Mouse (Mus musculus): ENCODE measurements around the gene Gm8994.

The Gm8994 gene

GRCm38 (mm10) chr6:136363313-136363712 lies 36.0 kb downstream of the Gm8994 start:
- DNase-seq (ENCODE audit: low spot score): no peak

DNA sequence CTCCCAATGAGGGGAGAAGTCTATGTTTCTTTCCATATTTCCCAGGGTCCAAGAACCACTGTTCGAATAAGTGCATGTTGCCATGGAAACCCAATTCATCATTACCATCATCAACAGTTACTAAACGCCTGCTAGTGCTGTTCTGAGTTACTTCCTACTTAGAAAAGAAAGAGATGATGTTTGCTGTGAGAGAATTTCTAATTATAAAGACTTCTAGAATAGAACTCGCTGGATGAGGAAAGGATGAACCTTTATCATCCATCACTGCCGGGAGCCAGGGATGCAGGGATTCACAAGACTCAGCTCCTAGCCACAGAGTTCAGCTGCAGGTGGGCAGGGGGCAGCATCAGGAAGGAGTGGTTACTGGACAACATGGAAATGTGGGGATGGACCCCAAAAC lies 36.7 kb downstream of the Gm8994 start:
- DNase-seq (ENCODE audit: low spot score): no peak

DNA sequence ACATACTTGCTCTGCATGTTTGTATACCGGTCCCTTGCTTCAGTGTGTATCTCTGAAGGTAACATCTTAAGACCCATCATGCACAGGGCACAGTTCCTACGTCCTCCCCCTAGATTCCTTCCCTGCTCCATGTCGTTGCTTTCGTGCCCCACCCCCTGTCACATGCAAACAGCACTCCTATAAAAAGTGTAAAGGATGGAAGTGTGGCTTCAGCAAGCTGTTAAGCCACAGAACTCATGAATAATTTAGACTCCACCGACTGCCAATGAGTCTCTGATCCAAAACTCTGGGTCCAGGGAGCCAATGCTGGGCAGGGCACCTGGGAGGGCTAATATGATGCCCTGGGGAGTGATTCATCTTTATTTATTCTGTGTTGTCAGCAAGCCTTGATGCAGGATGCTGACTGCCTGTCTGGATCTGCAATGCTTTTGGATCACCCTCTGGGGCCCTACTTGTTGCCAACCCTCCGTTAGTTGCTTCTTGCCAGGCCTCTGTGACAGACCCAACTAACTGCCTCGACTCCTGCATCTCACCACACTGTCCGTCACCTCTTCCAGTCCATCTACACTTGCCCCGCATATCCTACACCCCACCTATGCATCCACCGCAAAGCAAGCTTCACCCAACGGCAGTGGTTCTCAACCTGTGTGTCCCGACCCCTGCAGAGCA lies 37.2 kb downstream of the Gm8994 start:
- DNase-seq (ENCODE audit: low spot score): no peak

- DNase-seq (ENCODE audit: low spot score): no peak
These were observed 48.8 kb downstream of the Gm8994 start for GRCm38 (mm10) chr6:136376097-136376496.
